Mouse (Mus musculus) forebrain, embryonic 13.5 days (tissue): Measurements from ENCODE around the gene Cacna2d3. TPM values are rescaled to one million over a fixed set of nuclear protein-coding genes. Genes with fewer than 3 reads are reported as not detected.

ENCODE experiments used
- ATAC-seq: fragments of 200-750 bp; cut with Nextera tagmentation; 2 replicates; pipeline ENCODE4 v1.8.0; 2017
- H3K27ac ChIP-seq: fragments of 300-500 bp; sonication (generic); 2 replicates; pipeline ENCODE4 v1.5.1; 2015; ENCODE audit warnings: inconsistent platforms, mild to moderate bottlenecking, moderate library complexity
- H3K27me3 ChIP-seq: fragments of 300-500 bp; sonication (generic); 2 replicates; pipeline ENCODE4 v1.6.1; 2015; ENCODE audit warnings: mild to moderate bottlenecking, inconsistent platforms
- H3K36me3 ChIP-seq: fragments of 300-500 bp; sonication (generic); 2 replicates; pipeline ENCODE4 v1.6.1; 2015; ENCODE audit warnings: mild to moderate bottlenecking, inconsistent platforms; ENCODE audit not compliant: poor library complexity, severe bottlenecking
- H3K4me1 ChIP-seq: fragments of 300-500 bp; sonication (generic); 2 replicates; pipeline ENCODE4 v1.6.1; 2015; ENCODE audit warnings: inconsistent platforms
- H3K4me2 ChIP-seq: fragments of 300-500 bp; sonication (generic); 2 replicates; pipeline ENCODE4 v1.6.1; 2015; ENCODE audit warnings: inconsistent platforms, mild to moderate bottlenecking, moderate library complexity
- H3K4me3 ChIP-seq: fragments of 300-500 bp; sonication (generic); 2 replicates; pipeline ENCODE4 v1.5.1; 2015; ENCODE audit warnings: mild to moderate bottlenecking, inconsistent platforms
- H3K9ac ChIP-seq: fragments of 300-500 bp; sonication (generic); 2 replicates; pipeline ENCODE4 v1.6.1; 2015; ENCODE audit warnings: mild to moderate bottlenecking, inconsistent platforms
- H3K9me3 ChIP-seq: fragments of 300-500 bp; sonication (generic); replicated peaks from 2 replicates; pipeline ENCODE4 v1.6.1; 2016; ENCODE audit warnings: inconsistent platforms
- WGBS: fragments of 180-500 bp; shearing (Covaris S2); methylation state at CpG from one replicate; pipeline ENCODE4 v1.1.7; 2015; 5-methylcytosine and 5-hydroxymethylcytosine counted together
- polyA plus RNA-seq: library from polyadenylated mRNA; unstranded; fragments of >200 nt; fragmentation: Nextera tagmentation; extraction: Ambion mirVana; gene quantifications from 2 replicates; pipeline ENCODE4 v1.2.1, GENCODE M21; 2015

Cacna2d3 gene
- polyA plus RNA-seq, 1 experiment from 2014 or later, result 12.3 TPM

- no peak; the same call in 1 of the 2 replicates for ATAC-seq
- Histone ChIP-seq H3K4me3 (no peak overlapping the region), H3K27me3 (peaks cover 14% of the 10 kb centered on the region; the same call in 1 of the 2 replicates), H3K27ac (peak overlapping the region; percentile 8; the same call in 1 of the 2 replicates), H3K36me3 (no peaks in the 10 kb centered on the region), H3K9me3 (no peaks in the 10 kb centered on the region), H3K9ac (no peak overlapping the region), H3K4me1 (peaks cover 22% of the 10 kb centered on the region), H3K4me2 (no peak overlapping the region)
- 71% methylated on average over 11 of the region's 11 CpGs for WGBS
These were observed 691.7 kb downstream of the Cacna2d3 start for GRCm38 (mm10) chr14:29029896-29030420.

GRCm38 (mm10) chr14:29029107-29029469, 692.6 kb downstream of the Cacna2d3 start:
- Histone ChIP-seq H3K4me3 (no peak overlapping the region), H3K27ac (no peak overlapping the region), H3K4me2 (no peak overlapping the region), H3K9me3 (no peaks in the 10 kb centered on the region), H3K36me3 (no peaks in the 10 kb centered on the region), H3K27me3 (peaks cover 11% of the 10 kb centered on the region; the same call in 1 of the 2 replicates), H3K4me1 (peaks cover 22% of the 10 kb centered on the region), H3K9ac (no peak overlapping the region)
- peak; percentile 51; the same call in 1 of the 2 replicates for ATAC-seq
- WGBS, result 67% methylated on average over 2 of the region's 2 CpGs

- Histone ChIP-seq H3K4me2 (peak overlapping the region; percentile 25; the same call in 1 of the 2 replicates), H3K9ac (no peak overlapping the region), H3K27me3 (peaks cover 7% of the 10 kb centered on the region; the same call in 1 of the 2 replicates), H3K4me3 (no peak overlapping the region), H3K4me1 (peaks cover 22% of the 10 kb centered on the region), H3K36me3 (no peaks in the 10 kb centered on the region), H3K27ac (peak overlapping the region; percentile 64), H3K9me3 (no peaks in the 10 kb centered on the region)
- 45% methylated on average over 6 of the region's 6 CpGs for WGBS
- peak; percentile 44 for ATAC-seq
These were observed 693.1 kb downstream of the Cacna2d3 start for GRCm38 (mm10) chr14:29028391-29029106.

- Histone ChIP-seq H3K4me3 (no peak overlapping the region), H3K4me2 (no peak overlapping the region), H3K9ac (no peak overlapping the region), H3K4me1 (peaks cover 22% of the 10 kb centered on the region), H3K27me3 (peaks cover 4% of the 10 kb centered on the region; the same call in 1 of the 2 replicates), H3K36me3 (no peaks in the 10 kb centered on the region), H3K27ac (no peak overlapping the region), H3K9me3 (no peaks in the 10 kb centered on the region)
- WGBS, result 88% methylated on average over 5 of the region's 5 CpGs
- no peak for ATAC-seq
These were observed 694.4 kb downstream of the Cacna2d3 start for GRCm38 (mm10) chr14:29027276-29027675.

- no peak overlapping the region for H3K27ac ChIP-seq
These were observed 696.3 kb downstream of the Cacna2d3 start for GRCm38 (mm10) chr14:29025335-29025734.

GRCm38 (mm10) chr14:29023246-29023645, 698.4 kb downstream of the Cacna2d3 start:
- no peak overlapping the region for H3K4me3 ChIP-seq
- H3K9ac ChIP-seq, result no peak overlapping the region
- H3K9me3 ChIP-seq, result no peaks in the 10 kb centered on the region
- H3K4me2 ChIP-seq, result no peak overlapping the region
- H3K36me3 ChIP-seq, result no peaks in the 10 kb centered on the region
- 96% methylated on average over 4 of the region's 4 CpGs for WGBS
- peaks cover 4% of the 10 kb centered on the region for H3K4me1 ChIP-seq
- H3K27me3 ChIP-seq, result peaks cover 4% of the 10 kb centered on the region; the same call in 1 of the 2 replicates
- no peak for ATAC-seq
- no peak overlapping the region for H3K27ac ChIP-seq

More at GRCm38 (mm10) chr14:29025335-29025734, 696.3 kb downstream of the Cacna2d3 start:
- Histone ChIP-seq H3K9me3 (no peaks in the 10 kb centered on the region), H3K36me3 (no peaks in the 10 kb centered on the region), H3K9ac (no peak overlapping the region), H3K27me3 (peaks cover 4% of the 10 kb centered on the region; the same call in 1 of the 2 replicates), H3K4me2 (no peak overlapping the region), H3K4me1 (peaks cover 22% of the 10 kb centered on the region), H3K4me3 (no peak overlapping the region)
- no peak for ATAC-seq
- 89% methylated on average over 6 of the region's 6 CpGs for WGBS

- H3K4me3 ChIP-seq, result no peak overlapping the region
- WGBS, result 90% methylated on average over 4 of the region's 4 CpGs
These were observed 700.4 kb downstream of the Cacna2d3 start for GRCm38 (mm10) chr14:29021295-29021694.

GRCm38 (mm10) chr14:29018316-29019000, 703.2 kb downstream of the Cacna2d3 start:
- 13% methylated on average over 7 of the region's 7 CpGs for WGBS

More at GRCm38 (mm10) chr14:29021295-29021694, 700.4 kb downstream of the Cacna2d3 start:
- Histone ChIP-seq H3K9me3 (no peaks in the 10 kb centered on the region), H3K27me3 (peaks cover 4% of the 10 kb centered on the region; the same call in 1 of the 2 replicates), H3K4me2 (no peak overlapping the region), H3K4me1 (no peaks in the 10 kb centered on the region; the same call in 1 of the 2 replicates), H3K9ac (no peak overlapping the region), H3K36me3 (no peaks in the 10 kb centered on the region), H3K27ac (no peak overlapping the region)
- no peak for ATAC-seq

GRCm38 (mm10) chr14:29017883-29018282, 703.8 kb downstream of the Cacna2d3 start, which contains the start of gene Lrtm1:
Gene Lrtm1 (plus strand): TSS chr14:29018208.
- Histone ChIP-seq H3K9ac (no peak within 1 kb of the TSS), H3K4me2 (no peak within 1 kb of the TSS), H3K27ac (no peak within 1 kb of the TSS), H3K36me3 (no peaks in the 10 kb centered on the region), H3K4me1 (peaks cover 7% of the 10 kb centered on the region), H3K27me3 (no peaks in the 10 kb centered on the region), H3K4me3 (no peak within 1 kb of the TSS), H3K9me3 (no peaks in the 10 kb centered on the region)
- ATAC-seq, result no peak
- 3% methylated on average over 5 of the region's 5 CpGs for WGBS

More at GRCm38 (mm10) chr14:29018316-29019000, 703.2 kb downstream of the Cacna2d3 start:
- no peak for ATAC-seq
- H3K36me3 ChIP-seq, result no peaks in the 10 kb centered on the region
- no peak overlapping the region for H3K4me3 ChIP-seq
- no peak overlapping the region for H3K27ac ChIP-seq
- no peaks in the 10 kb centered on the region for H3K9me3 ChIP-seq
- H3K4me2 ChIP-seq, result no peak overlapping the region
- H3K27me3 ChIP-seq, result no peaks in the 10 kb centered on the region
- H3K4me1 ChIP-seq, result peaks cover 7% of the 10 kb centered on the region
- no peak overlapping the region for H3K9ac ChIP-seq

- Histone ChIP-seq H3K27ac (no peak overlapping the region), H3K27me3 (no peaks in the 10 kb centered on the region), H3K4me1 (peaks cover 7% of the 10 kb centered on the region), H3K9ac (no peak overlapping the region), H3K4me2 (no peak overlapping the region), H3K36me3 (no peaks in the 10 kb centered on the region), H3K9me3 (no peaks in the 10 kb centered on the region), H3K4me3 (no peak overlapping the region)
- no peak for ATAC-seq
- WGBS, result 33% methylated on average over 5 of the region's 5 CpGs
These were observed 705.8 kb downstream of the Cacna2d3 start for GRCm38 (mm10) chr14:29015896-29016295.

- Histone ChIP-seq H3K4me3 (no peak overlapping the region), H3K9me3 (no peaks in the 10 kb centered on the region), H3K9ac (no peak overlapping the region), H3K36me3 (no peaks in the 10 kb centered on the region), H3K27me3 (no peaks in the 10 kb centered on the region), H3K4me2 (no peak overlapping the region), H3K4me1 (peaks cover 12% of the 10 kb centered on the region), H3K27ac (no peak overlapping the region)
- ATAC-seq, result no peak
- WGBS, result 93% methylated on average over 2 of the region's 2 CpGs
These were observed 707.0 kb downstream of the Cacna2d3 start for GRCm38 (mm10) chr14:29014680-29015079.

GRCm38 (mm10) chr14:29013161-29013560, 708.5 kb downstream of the Cacna2d3 start:
- Histone ChIP-seq H3K36me3 (no peaks in the 10 kb centered on the region), H3K4me1 (peaks cover 12% of the 10 kb centered on the region), H3K9ac (no peak overlapping the region), H3K4me2 (no peak overlapping the region), H3K4me3 (no peak overlapping the region), H3K27me3 (no peaks in the 10 kb centered on the region), H3K9me3 (no peaks in the 10 kb centered on the region), H3K27ac (no peak overlapping the region)
- no peak for ATAC-seq
- 94% methylated on average over 3 of the region's 3 CpGs for WGBS
